In the genomic region with DNA sequence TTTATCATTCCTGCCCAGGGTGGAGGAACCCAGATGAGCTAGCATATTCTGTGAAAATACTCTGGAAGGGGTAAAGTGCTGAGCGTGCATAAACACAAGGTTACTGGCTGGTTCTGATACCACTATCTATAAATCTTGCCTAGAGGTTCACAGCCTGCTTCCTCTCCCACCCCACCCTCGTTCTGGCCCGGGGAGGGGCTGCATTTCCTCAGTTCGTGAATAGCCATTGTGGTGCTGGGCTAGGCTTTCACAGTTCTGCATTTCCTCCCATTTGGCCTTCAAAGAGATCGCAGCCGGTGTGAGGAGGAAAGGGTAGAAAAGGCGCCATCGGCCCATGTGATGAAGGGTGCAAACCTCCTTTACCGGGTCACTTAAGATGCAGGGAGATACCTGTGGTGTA, we compare ENCODE assay signal across 12 mouse cellular contexts. TPM values are rescaled to one million over a fixed set of nuclear protein-coding genes. Genes with fewer than 3 reads are reported as not detected.
DNase-seq lines count a peak whose midpoint lies in the region; ATAC-seq lines count a peak whose summit lies in the region.
"Had no signal": no experiment of that assay in that cellular context is flagged by ENCODE, and none has a peak within 500 bp of the region (broad histone marks: within the 10 kb centered on the region; RNA-seq: fewer than 3 reads in every experiment).

No protein-coding gene starts in this region.

- peak; percentile 62 for DNase-seq in kidney, adult 11 months
- peak; percentile 67 to 75 for DNase-seq in kidney, postnatal 36 days
- no peak for DNase-seq in layer of hippocampus, adult 8-10 months (ENCODE audit: low spot score in 2 of 2)
- no peak for DNase-seq in embryo, embryonic 10.5 days (ENCODE audit: low spot score)
- DNase-seq in embryo, embryonic 10 days (ENCODE audit: low spot score): no peak
- DNase-seq: right cerebral cortex, postnatal 4 days had no signal

- H3K27me3 ChIP-seq in kidney, embryonic 14.5 days (ENCODE audit: control insufficient read depth, insufficient read depth, low read length): no peaks in the 10 kb centered on the region
- H3K27me3 ChIP-seq in heart, embryonic 14.5 days (ENCODE audit: control insufficient read depth, insufficient read depth, low read length): no peaks in the 10 kb centered on the region
- H3K27me3 ChIP-seq: hindbrain, embryonic 13.5 days had no signal

- no peak overlapping the region for H3K4me2 ChIP-seq in kidney, embryonic 14.5 days (replicated peaks; ENCODE audit: low read depth, low read length)
- H3K4me2 ChIP-seq in heart, embryonic 14.5 days (ENCODE audit: low read length): no peak overlapping the region
- H3K4me2 ChIP-seq: hindbrain, embryonic 13.5 days had no signal

- H3K9me3 ChIP-seq in kidney, embryonic 14.5 days (ENCODE audit: control insufficient read depth, low read length): no peaks in the 10 kb centered on the region
- H3K9me3 ChIP-seq in heart, embryonic 14.5 days (ENCODE audit: control insufficient read depth, low read length): no peaks in the 10 kb centered on the region
- H3K9me3 ChIP-seq: hindbrain, embryonic 13.5 days had no signal

- 16% methylated on average over 9 of the region's 9 CpGs for WGBS in kidney, embryonic 14.5 days
- WGBS in heart, embryonic 14.5 days: 27% methylated on average over 9 of the region's 9 CpGs

- no peak for ATAC-seq in kidney, embryonic 14.5 days (ENCODE audit: low FRiP score, low TSS enrichment)
- ATAC-seq in heart, embryonic 14.5 days (ENCODE audit: insufficient number of reproducible peaks, insufficient read depth, low FRiP score, low read depth): peak; percentile 42; the same call in 1 of the 2 replicates
- peak; percentile 48 for ATAC-seq in megakaryocyte, adult 5-6 weeks (ENCODE audit: poor library complexity, severe bottlenecking)

- H3K9ac ChIP-seq in kidney, embryonic 14.5 days (ENCODE audit: low read depth, low read length): no peak overlapping the region
- H3K9ac ChIP-seq in heart, embryonic 14.5 days (ENCODE audit: low read length): no peak overlapping the region
- H3K9ac ChIP-seq: hindbrain, embryonic 13.5 days had no signal

- no peak overlapping the region for H3K4me3 ChIP-seq in kidney, embryonic 14.5 days (ENCODE audit: low read length)
- H3K4me3 ChIP-seq in heart, embryonic 14.5 days (ENCODE audit: control insufficient read depth in 1 of 2, insufficient read depth in 1 of 2, low read depth in 1 of 2, low read length in 2 of 2): no peak overlapping the region
- H3K4me3 ChIP-seq: hindbrain, embryonic 13.5 days; myocyte had no signal

- no peak overlapping the region for H3K27ac ChIP-seq in kidney, embryonic 14.5 days (ENCODE audit: low read depth, low read length)
- H3K27ac ChIP-seq in heart, embryonic 14.5 days (replicated peaks in 1 of 2; ENCODE audit: control insufficient read depth in 1 of 2, insufficient read depth in 1 of 2, low read depth in 2 of 2, low read length in 2 of 2): peak overlapping the region in 1 of 2 experiments; percentile 26; a peak in 1 of 4 replicates
- H3K27ac ChIP-seq: hindbrain, embryonic 13.5 days had no signal

- H3K36me3 ChIP-seq in kidney, embryonic 14.5 days (ENCODE audit: control insufficient read depth, insufficient read depth, low read length): no peaks in the 10 kb centered on the region
- no peaks in the 10 kb centered on the region for H3K36me3 ChIP-seq in heart, embryonic 14.5 days (ENCODE audit: control insufficient read depth, insufficient read depth, low read length)
- H3K36me3 ChIP-seq: G1E; hindbrain, embryonic 13.5 days had no signal

- H3K4me1 ChIP-seq in kidney, embryonic 14.5 days (ENCODE audit: control insufficient read depth, insufficient read depth, low read length): no peaks in the 10 kb centered on the region
- peaks cover 3 to 6% of the 10 kb centered on the region in 2 experiments; a peak in 2 of 4 replicates for H3K4me1 ChIP-seq in heart, embryonic 14.5 days (ENCODE audit: control insufficient read depth in 2 of 2, insufficient read depth in 2 of 2, low read length in 2 of 2)
- H3K4me1 ChIP-seq: hindbrain, embryonic 13.5 days had no signal

RNA-seq across cellular contexts. Expression of a gene that starts 12.8 kb away (rescaled TPM):
- 4.4 and 6.3 TPM in 2 replicates for polyA plus RNA-seq in kidney, embryonic 14.5 days (2014; fragmentation: Nextera tagmentation; extraction: Ambion mirVana)
- polyA plus RNA-seq in heart, embryonic 14.5 days (2014; fragmentation: Nextera tagmentation; extraction: Ambion mirVana): 8.3 and 9.7 TPM in 2 replicates
- total RNA-seq in megakaryocyte, adult 5-6 weeks (2015): not detected in 2 replicates
- not detected in 2 replicates for total RNA-seq in megakaryocyte, adult 5-6 weeks (2017)
- 10 to 100 TPM; 17.3 to 18.3 (median 17.9) TPM for total RNA-seq in layer of hippocampus, adult 8-10 months (2022)
- polyA plus RNA-seq: G1E had no signal

Comparison
In these comparisons a context has a peak if more than half of its experiments do, and no peak if none do; other contexts are left out.
1. DNase-seq: peak in kidney, adult 11 months (single experiment) and kidney, postnatal 36 days (2 of 2); none in layer of hippocampus, adult 8-10 months (0 of 2), embryo, embryonic 10.5 days (single experiment) and embryo, embryonic 10 days (single experiment).
2. RNA of a gene that starts 12.8 kb away (total RNA-seq): 17.3 to 18.3 TPM in layer of hippocampus, adult 8-10 months; not detected in megakaryocyte, adult 5-6 weeks; every median in the first group is over 10 times any median in the second.